Mouse (Mus musculus) liver, embryonic 16.5 days (tissue): ENCODE data around the gene Gdpd1. TPM values are rescaled to one million over a fixed set of nuclear protein-coding genes. Genes with fewer than 3 reads are reported as not detected.
A peak's percentile ranks its signal among the peaks of the same experiment; 100 is the strongest.

Experiments
- ATAC-seq: fragments of 200-750 bp; cut with Nextera tagmentation; 2 replicates; pipeline ENCODE4 v1.8.0; 2017; ENCODE audit warnings: low read depth, mild to moderate bottlenecking, moderate number of reproducible peaks, moderate library complexity
- H3K27ac ChIP-seq: fragments of 300-500 bp; sonication (generic); 2 replicates; pipeline ENCODE4 v1.5.1; 2014; ENCODE audit warnings: mild to moderate bottlenecking, low read length
- H3K27me3 ChIP-seq: fragments of 300-500 bp; sonication (generic); 2 replicates; pipeline ENCODE4 v1.6.1; 2014; ENCODE audit warnings: low read depth, low read length, mixed read lengths; ENCODE audit not compliant: control insufficient read depth, insufficient read depth
- H3K36me3 ChIP-seq: fragments of 300-500 bp; sonication (generic); 2 replicates; pipeline ENCODE4 v1.6.1; 2014; ENCODE audit warnings: mild to moderate bottlenecking; ENCODE audit not compliant: control insufficient read depth, insufficient read depth
- H3K4me1 ChIP-seq: fragments of 300-500 bp; sonication (generic); 2 replicates; pipeline ENCODE4 v1.6.1; 2014; ENCODE audit warnings: low read depth, low read length, mixed read lengths; ENCODE audit not compliant: control insufficient read depth
- H3K4me2 ChIP-seq: fragments of 300-500 bp; sonication (generic); 2 replicates; pipeline ENCODE4 v1.6.1; 2014; ENCODE audit warnings: low read depth, low read length, mixed read lengths
- H3K4me3 ChIP-seq: fragments of 300-500 bp; sonication (generic); 2 replicates; pipeline ENCODE4 v1.5.1; 2014; ENCODE audit warnings: low read depth, mild to moderate bottlenecking, low read length
- H3K9ac ChIP-seq: fragments of 300-500 bp; sonication (generic); 2 replicates; pipeline ENCODE4 v1.6.1; 2014; ENCODE audit warnings: low read depth, low read length
- H3K9me3 ChIP-seq: fragments of 300-500 bp; sonication (generic); replicated peaks from 2 replicates; pipeline ENCODE4 v1.6.1; 2016; ENCODE audit warnings: low read length; ENCODE audit not compliant: control insufficient read depth
- WGBS: fragments of 180-500 bp; shearing (Covaris S2); extraction: QIAGEN DNeasy Blood & Tissue Kit; methylation state at CpG from one replicate; pipeline ENCODE4 v1.1.7; 2014; ENCODE audit not compliant: insufficient replicate concordance; 5-methylcytosine and 5-hydroxymethylcytosine counted together
- polyA plus RNA-seq: library from polyadenylated mRNA; unstranded; fragments of >200 nt; fragmentation: Nextera tagmentation; extraction: Ambion mirVana; gene quantifications from 2 replicates; pipeline ENCODE4 v1.2.1, GENCODE M21; 2015

The Gdpd1 gene
- polyA plus RNA-seq, 1 experiment from 2014 or later = 4.7 TPM

- no peak for ATAC-seq
- H3K9me3 ChIP-seq = no peaks in the 10 kb centered on the region
- H3K4me1 ChIP-seq = peaks cover 6% of the 10 kb centered on the region
- no peaks in the 10 kb centered on the region for H3K27me3 ChIP-seq
- no peak overlapping the region for H3K9ac ChIP-seq
- H3K36me3 ChIP-seq = no peaks in the 10 kb centered on the region
- 30% methylated on average over 6 of the region's 6 CpGs for WGBS
- no peak overlapping the region for H3K4me3 ChIP-seq
- H3K27ac ChIP-seq = no peak overlapping the region
- no peak overlapping the region for H3K4me2 ChIP-seq
Observed at GRCm38 (mm10) chr11:86995625-86996221, 78.1 kb downstream of the Gdpd1 start.

- Histone ChIP-seq H3K36me3 (no peaks in the 10 kb centered on the region), H3K9me3 (no peaks in the 10 kb centered on the region), H3K9ac (no peak overlapping the region), H3K4me2 (no peak overlapping the region), H3K4me1 (peaks cover 6% of the 10 kb centered on the region), H3K4me3 (no peak overlapping the region), H3K27ac (no peak overlapping the region), H3K27me3 (no peaks in the 10 kb centered on the region)
- no peak for ATAC-seq
- WGBS = 38% methylated on average over 10 of the region's 10 CpGs
Observed at GRCm38 (mm10) chr11:86994791-86995624, 78.9 kb downstream of the Gdpd1 start.

DNA sequence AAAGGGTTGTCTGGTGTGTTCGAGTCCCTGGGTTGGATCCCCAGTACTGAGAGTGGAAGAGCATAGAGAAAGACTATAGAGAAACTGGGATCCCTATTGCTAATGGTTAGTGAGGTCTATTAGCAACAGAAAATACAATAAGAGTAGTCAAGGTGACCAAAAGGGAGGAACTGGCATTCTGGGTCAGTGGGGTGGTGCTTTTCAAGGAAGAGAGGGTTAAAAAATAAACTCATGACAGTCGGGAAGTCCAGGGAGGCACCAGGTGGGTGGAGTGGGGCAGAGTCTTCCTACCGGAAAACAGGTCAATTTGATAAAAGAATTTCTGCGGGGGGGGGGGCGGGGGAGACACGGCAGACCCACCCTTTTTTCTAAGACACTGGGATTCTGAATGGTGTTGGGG, 79.5 kb downstream of the Gdpd1 start:
- no peak overlapping the region for H3K9ac ChIP-seq

GRCm38 (mm10) chr11:86993041-86994037, 80.5 kb downstream of the Gdpd1 start, which contains the start of gene Ypel2:
Ypel2 (minus strand) TSS chr11:86993707.
- H3K9ac ChIP-seq = peak within 1 kb of the TSS; percentile 69
- H3K36me3 ChIP-seq = no peaks in the 10 kb centered on the region
- peak within 1 kb of the TSS; percentile 73 for H3K27ac ChIP-seq
- no peaks in the 10 kb centered on the region for H3K9me3 ChIP-seq
- peak within 1 kb of the TSS; percentile 81 for H3K4me2 ChIP-seq
- ATAC-seq = peak; percentile 96
- H3K4me1 ChIP-seq = peaks cover 6% of the 10 kb centered on the region
- under 1% methylated on average over 95 of the region's 96 CpGs for WGBS
- H3K27me3 ChIP-seq = no peaks in the 10 kb centered on the region
- peak within 1 kb of the TSS; percentile 78 for H3K4me3 ChIP-seq

More for the DNA sequence above, 79.5 kb downstream of the Gdpd1 start:
- 15% methylated on average over 6 of the region's 6 CpGs for whole genome bisulfite sequencing
- H3K27ac ChIP-seq = peak overlapping the region; percentile 53
- H3K9me3 ChIP-seq = no peaks in the 10 kb centered on the region
- no peaks in the 10 kb centered on the region for H3K36me3 ChIP-seq
- peak overlapping the region; percentile 78 for H3K4me3 ChIP-seq
- H3K4me2 ChIP-seq = peak overlapping the region; percentile 81
- H3K4me1 ChIP-seq = peaks cover 6% of the 10 kb centered on the region
- ATAC-seq = no peak
- no peaks in the 10 kb centered on the region for H3K27me3 ChIP-seq

DNA sequence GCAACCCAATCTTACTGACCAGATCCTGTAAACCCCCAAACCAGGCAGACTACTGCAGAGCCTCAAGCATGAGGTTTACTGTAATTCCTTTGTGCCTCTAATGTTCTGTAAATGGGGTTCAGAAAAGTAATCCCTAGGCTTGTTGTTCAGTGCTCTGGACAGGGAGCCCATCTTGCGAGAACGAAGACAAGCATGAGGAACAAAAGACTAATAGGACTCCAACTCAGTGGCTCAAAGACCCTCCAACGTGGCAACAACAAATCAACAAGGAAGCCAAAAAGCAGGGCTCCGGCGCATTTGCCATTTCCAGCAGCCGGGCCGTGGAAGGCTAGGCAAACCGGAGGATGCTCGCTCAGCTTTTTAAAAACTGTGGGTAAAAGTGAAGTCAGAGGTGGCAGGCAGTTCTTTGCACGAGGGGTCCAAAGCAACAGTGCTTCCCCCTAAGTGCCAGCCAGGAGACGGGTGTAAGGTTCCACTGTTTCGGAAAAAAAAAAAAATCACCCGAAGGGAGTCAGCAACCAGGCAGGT, 81.3 kb downstream of the Gdpd1 start:
- Histone ChIP-seq H3K27ac (peak overlapping the region; percentile 73; the same call in 1 of the 2 replicates), H3K4me3 (peak overlapping the region; percentile 78), H3K9me3 (no peaks in the 10 kb centered on the region), H3K27me3 (no peaks in the 10 kb centered on the region), H3K36me3 (no peaks in the 10 kb centered on the region), H3K9ac (peak overlapping the region; percentile 69), H3K4me2 (peak overlapping the region; percentile 81), H3K4me1 (peaks cover 6% of the 10 kb centered on the region)
- no peak for ATAC-seq
- 8% methylated on average over 13 of the region's 13 CpGs for WGBS

GRCm38 (mm10) chr11:86991241-86991640, 82.6 kb downstream of the Gdpd1 start:
- no peak overlapping the region for H3K9ac ChIP-seq
- H3K4me3 ChIP-seq = no peak overlapping the region
- H3K4me1 ChIP-seq = peaks cover 6% of the 10 kb centered on the region
- H3K36me3 ChIP-seq = no peaks in the 10 kb centered on the region
- no peaks in the 10 kb centered on the region for H3K27me3 ChIP-seq
- 64% methylated on average over 4 of the region's 4 CpGs for WGBS
- ATAC-seq = no peak
- no peak overlapping the region for H3K27ac ChIP-seq
- no peaks in the 10 kb centered on the region for H3K9me3 ChIP-seq
- no peak overlapping the region for H3K4me2 ChIP-seq

- no peaks in the 10 kb centered on the region for H3K36me3 ChIP-seq
Observed at GRCm38 (mm10) chr11:86990309-86990708, 83.6 kb downstream of the Gdpd1 start.

GRCm38 (mm10) chr11:86984990-86985389, 88.9 kb downstream of the Gdpd1 start:
- ATAC-seq = no peak
- no peak overlapping the region for H3K27ac ChIP-seq

More at GRCm38 (mm10) chr11:86990309-86990708, 83.6 kb downstream of the Gdpd1 start:
- no peak overlapping the region for H3K27ac ChIP-seq
- no peak overlapping the region for H3K4me3 ChIP-seq
- H3K9me3 ChIP-seq = no peaks in the 10 kb centered on the region
- ATAC-seq = no peak
- no peaks in the 10 kb centered on the region for H3K27me3 ChIP-seq
- no peak overlapping the region for H3K4me2 ChIP-seq
- H3K9ac ChIP-seq = no peak overlapping the region
- peaks cover 5% of the 10 kb centered on the region for H3K4me1 ChIP-seq
- 68% methylated on average over 3 of the region's 3 CpGs for WGBS

More at GRCm38 (mm10) chr11:86984990-86985389, 88.9 kb downstream of the Gdpd1 start:
- Histone ChIP-seq H3K4me3 (no peak overlapping the region), H3K4me1 (no peaks in the 10 kb centered on the region), H3K9ac (no peak overlapping the region), H3K36me3 (no peaks in the 10 kb centered on the region), H3K9me3 (no peaks in the 10 kb centered on the region), H3K27me3 (no peaks in the 10 kb centered on the region), H3K4me2 (no peak overlapping the region)
- WGBS = 58% methylated on average over 3 of the region's 3 CpGs
